Mouse (Mus musculus) kidney, adult 2 months (tissue): Measurements from ENCODE around the gene H2al2a.

Source experiments
- CTCF ChIP-seq: fragments of 200-500 bp; conservative IDR thresholded peaks from 2 replicates; pipeline ENCODE4 v1.5.1; 2011; ENCODE audit warnings: low read depth, mild to moderate bottlenecking, control low read depth, low read length, moderate library complexity, mixed read lengths; ENCODE audit not compliant: insufficient read depth, insufficient read length
- POLR2A ChIP-seq: fragments of 200-500 bp; IDR thresholded peaks from one replicate; pipeline ENCODE4 v1.6.1; 2011; ENCODE audit warnings: low read depth, low read length, control low read depth

- no peak for TF ChIP-seq POLR2A
- TF ChIP-seq CTCF: no peak
Observed at GRCm38 (mm10) chr2:18005137-18005536, 8.4 kb upstream of the H2al2a start.
